Mouse (Mus musculus) splenic B cell, adult 2 months (primary cell): ENCODE measurements around the gene Tet3.

Experiments
- DNase-seq: peaks from one replicate; pipeline ENCODE4 v3.0.0-alpha.2; 2011; ENCODE audit warnings: low read depth, low spot score
- H3K27me3 ChIP-seq: 2 replicates; pipeline ENCODE4 v1.6.1; 2012; ENCODE audit warnings: mild to moderate bottlenecking, low read length, moderate library complexity, mixed read lengths; ENCODE audit not compliant: control insufficient read depth, poor library complexity, insufficient read depth, severe bottlenecking
- H3K36me3 ChIP-seq: 2 replicates; pipeline ENCODE4 v1.6.1; 2012; ENCODE audit warnings: mild to moderate bottlenecking, low read length, moderate library complexity, mixed read lengths; ENCODE audit not compliant: control insufficient read depth, poor library complexity, insufficient read depth, severe bottlenecking

Tet3 gene

DNA sequence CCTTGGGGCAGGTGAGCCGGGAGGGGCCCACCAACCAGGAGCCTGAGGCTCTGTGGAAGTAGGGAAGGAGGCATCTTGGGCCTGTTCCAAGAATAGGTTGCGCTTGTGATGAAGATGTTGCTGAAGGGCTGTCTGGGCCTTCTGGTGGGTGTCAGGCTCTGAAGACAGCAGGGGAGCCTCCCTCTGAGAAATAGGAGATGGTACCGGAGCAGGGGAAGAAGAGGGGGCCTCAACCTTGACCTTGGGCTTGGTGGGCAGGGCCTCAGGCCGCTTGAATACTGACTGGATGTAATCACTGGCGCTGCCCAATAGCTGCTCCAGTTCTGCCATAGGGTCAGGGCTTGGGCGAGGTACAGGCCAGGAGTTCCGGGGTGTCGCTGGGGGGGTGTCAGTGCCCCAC, 55.4 kb downstream of the Tet3 start:
- H3K36me3 ChIP-seq: peaks cover 4% of the 10 kb centered on the region
- DNase-seq: no peak
- no peaks in the 10 kb centered on the region for H3K27me3 ChIP-seq

- DNase-seq: no peak
- no peaks in the 10 kb centered on the region for H3K27me3 ChIP-seq
- H3K36me3 ChIP-seq: peaks cover 7% of the 10 kb centered on the region
These were observed 59.1 kb downstream of the Tet3 start for GRCm38 (mm10) chr6:83399790-83400189.

- no peak for DNase-seq
- peaks cover 2% of the 10 kb centered on the region for H3K36me3 ChIP-seq
- H3K27me3 ChIP-seq: no peaks in the 10 kb centered on the region
These were observed 61.2 kb downstream of the Tet3 start for GRCm38 (mm10) chr6:83397728-83398127.

DNA sequence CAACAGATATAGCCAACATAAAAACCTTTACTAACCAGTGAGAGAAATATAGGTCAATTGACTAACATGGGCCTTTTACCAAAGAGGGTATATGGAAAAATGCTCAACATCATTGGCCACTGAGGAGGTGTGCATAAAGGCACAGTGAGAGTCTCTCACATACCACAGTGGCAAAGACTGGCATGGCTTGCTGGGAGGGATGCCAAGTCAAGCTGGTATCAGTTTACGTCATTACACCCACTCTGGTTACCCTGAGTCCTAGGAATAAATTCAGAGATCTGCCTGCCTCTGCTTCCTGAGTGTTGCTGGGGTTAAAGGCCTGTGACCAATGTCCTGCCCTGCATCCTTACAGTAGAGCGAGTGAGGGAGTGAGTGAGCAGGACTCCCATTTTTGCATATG, 62.2 kb downstream of the Tet3 start:
- Histone ChIP-seq H3K36me3 (peaks cover 2% of the 10 kb centered on the region), H3K27me3 (no peaks in the 10 kb centered on the region)
- no peak for DNase-seq

GRCm38 (mm10) chr6:83395544-83396229, 63.2 kb downstream of the Tet3 start:
- H3K36me3 ChIP-seq: peaks cover 2% of the 10 kb centered on the region
- DNase-seq: no peak

DNA sequence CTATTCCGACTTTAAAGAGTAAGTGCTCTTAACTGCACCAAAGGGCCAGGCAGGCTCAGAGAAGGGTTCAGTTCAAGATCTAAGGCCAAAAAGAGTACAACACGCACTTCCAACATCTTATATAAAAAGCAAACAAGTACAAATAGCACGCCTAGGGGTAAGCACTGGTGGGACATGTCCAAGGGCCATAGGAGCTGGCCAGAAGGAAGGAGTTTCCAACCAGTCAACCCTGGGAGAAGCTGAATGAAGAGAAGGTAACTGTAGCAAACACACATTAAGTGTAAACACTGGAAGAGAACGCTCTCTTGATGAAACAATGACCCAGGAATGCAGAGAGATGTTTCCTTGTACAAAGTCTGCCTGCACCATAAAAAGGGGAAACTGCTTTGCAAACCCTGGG, 64.8 kb downstream of the Tet3 start:
- no peak for DNase-seq
- Histone ChIP-seq H3K36me3 (peaks cover 2% of the 10 kb centered on the region), H3K27me3 (no peaks in the 10 kb centered on the region)

More at GRCm38 (mm10) chr6:83395544-83396229, 63.2 kb downstream of the Tet3 start:
- H3K27me3 ChIP-seq: no peaks in the 10 kb centered on the region

- no peak for DNase-seq
- Histone ChIP-seq H3K27me3 (no peaks in the 10 kb centered on the region), H3K36me3 (peaks cover 4% of the 10 kb centered on the region)
These were observed 66.6 kb downstream of the Tet3 start for GRCm38 (mm10) chr6:83392166-83392780.

GRCm38 (mm10) chr6:83385569-83386090, 73.3 kb downstream of the Tet3 start:
- Histone ChIP-seq H3K36me3 (peaks cover 22% of the 10 kb centered on the region), H3K27me3 (no peaks in the 10 kb centered on the region)
- no peak for DNase-seq

- Histone ChIP-seq H3K36me3 (peaks cover 34% of the 10 kb centered on the region), H3K27me3 (no peaks in the 10 kb centered on the region)
- peak; percentile 8 for DNase-seq
These were observed 77.1 kb downstream of the Tet3 start for GRCm38 (mm10) chr6:83381510-83382491.

DNA sequence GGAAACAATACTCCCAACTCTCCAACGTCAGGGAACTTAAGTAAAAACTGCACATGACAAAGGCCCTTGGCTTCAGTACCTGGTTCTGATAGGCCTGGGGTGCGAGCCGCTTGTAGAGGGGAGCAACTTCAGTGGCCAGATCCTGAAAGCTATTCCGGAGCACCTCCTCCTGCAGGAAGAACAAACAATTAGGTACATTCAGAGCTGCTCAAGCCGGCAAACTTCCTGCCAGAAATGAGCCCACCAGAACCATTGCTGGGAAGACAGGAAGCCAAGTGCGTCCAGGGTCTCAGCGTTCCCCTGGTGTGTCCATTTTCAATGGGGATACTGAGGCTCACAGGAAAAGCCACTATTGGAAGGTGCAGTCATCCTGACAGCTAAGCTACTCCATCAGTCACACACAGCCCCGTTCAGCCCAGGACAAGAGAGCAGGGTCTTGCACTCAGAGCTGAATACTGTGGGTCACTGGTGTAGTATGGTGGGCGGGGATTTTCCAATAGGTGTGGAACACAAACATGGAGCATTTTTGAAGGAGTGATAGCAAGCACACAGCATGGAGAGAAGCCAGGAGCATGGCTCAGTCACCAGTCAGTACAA, 85.1 kb downstream of the Tet3 start:
- DNase-seq: no peak
- Histone ChIP-seq H3K36me3 (peaks cover 23% of the 10 kb centered on the region), H3K27me3 (no peaks in the 10 kb centered on the region)

DNA sequence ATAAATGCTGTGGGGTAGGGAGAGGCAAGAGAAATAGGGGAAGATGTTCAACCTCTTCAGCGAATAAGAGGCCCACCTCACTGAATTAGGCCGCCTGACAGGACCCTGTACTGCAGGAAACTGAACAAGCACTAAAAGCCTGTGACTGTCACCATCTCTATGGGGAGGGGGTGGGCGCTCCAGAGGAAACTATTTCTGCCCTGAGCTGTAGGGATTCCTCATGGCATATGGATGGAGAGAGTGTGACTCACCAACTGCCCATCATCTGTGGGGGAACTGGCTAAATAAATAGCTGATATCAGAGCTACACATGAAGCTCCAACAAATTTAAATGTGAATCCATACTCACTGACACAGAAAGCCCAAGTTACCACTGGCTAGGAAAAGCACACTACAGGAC, 87.5 kb downstream of the Tet3 start:
- no peaks in the 10 kb centered on the region for H3K27me3 ChIP-seq
- peaks cover 28% of the 10 kb centered on the region for H3K36me3 ChIP-seq
- DNase-seq: no peak

- DNase-seq: no peak
- Histone ChIP-seq H3K36me3 (peaks cover 28% of the 10 kb centered on the region), H3K27me3 (no peaks in the 10 kb centered on the region)
These were observed 88.4 kb downstream of the Tet3 start for GRCm38 (mm10) chr6:83370316-83370965.

- Histone ChIP-seq H3K27me3 (no peaks in the 10 kb centered on the region), H3K36me3 (peaks cover 6% of the 10 kb centered on the region)
- no peak for DNase-seq
These were observed 95.8 kb downstream of the Tet3 start for GRCm38 (mm10) chr6:83363075-83363474.
